Mouse (Mus musculus) bone marrow, adult 2 months (tissue): ENCODE data around the gene Sec16a.

ENCODE experiments used
- CTCF ChIP-seq: fragments of 200-500 bp; IDR thresholded peaks from 2 replicates; pipeline ENCODE4 v1.5.1; 2011; ENCODE audit warnings: low read length, control low read depth; ENCODE audit not compliant: control insufficient read depth, insufficient read depth
- POLR2A ChIP-seq: fragments of 200-500 bp; IDR thresholded peaks from 2 replicates; pipeline ENCODE4 v1.6.1; 2011; ENCODE audit warnings: low read depth, mild to moderate bottlenecking, control low read depth, low read length, borderline replicate concordance; ENCODE audit not compliant: control insufficient read depth

DNA sequence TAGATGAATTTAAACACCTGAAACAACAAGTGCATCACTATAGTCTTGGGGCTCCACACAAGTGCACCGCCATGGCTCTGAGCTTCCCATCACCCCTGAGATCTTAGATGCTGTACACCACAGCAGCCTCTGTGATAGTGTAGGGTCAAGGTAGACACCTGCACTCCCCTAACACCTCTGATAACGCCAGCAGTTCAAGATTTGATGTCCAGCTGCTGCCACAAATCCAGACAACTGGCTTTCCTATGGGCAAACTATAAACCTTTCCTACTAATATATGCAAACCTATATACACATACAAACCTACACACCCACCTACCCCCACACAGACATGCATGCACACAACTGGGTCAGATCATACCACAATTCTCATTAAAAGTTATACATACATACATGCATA lies 20.5 kb downstream of the Sec16a start:
- TF ChIP-seq POLR2A, result no peak
- TF ChIP-seq CTCF, result no peak
